Mouse (Mus musculus): ENCODE results near the gene Gng12.

The Gng12 gene

GRCm38 (mm10) chr6:66920786-66921185, 24.6 kb downstream of the Gng12 start:
- no peak for DNase-seq

GRCm38 (mm10) chr6:66921755-66922154, 25.6 kb downstream of the Gng12 start:
- no peak for DNase-seq

- DNase-seq: no peak
Observed at GRCm38 (mm10) chr6:66922501-66922900, 26.3 kb downstream of the Gng12 start.

- DNase-seq: no peak
Observed at GRCm38 (mm10) chr6:66923851-66924250, 27.7 kb downstream of the Gng12 start.

GRCm38 (mm10) chr6:66924315-66924965, 28.2 kb downstream of the Gng12 start:
- no peak for DNase-seq

DNA sequence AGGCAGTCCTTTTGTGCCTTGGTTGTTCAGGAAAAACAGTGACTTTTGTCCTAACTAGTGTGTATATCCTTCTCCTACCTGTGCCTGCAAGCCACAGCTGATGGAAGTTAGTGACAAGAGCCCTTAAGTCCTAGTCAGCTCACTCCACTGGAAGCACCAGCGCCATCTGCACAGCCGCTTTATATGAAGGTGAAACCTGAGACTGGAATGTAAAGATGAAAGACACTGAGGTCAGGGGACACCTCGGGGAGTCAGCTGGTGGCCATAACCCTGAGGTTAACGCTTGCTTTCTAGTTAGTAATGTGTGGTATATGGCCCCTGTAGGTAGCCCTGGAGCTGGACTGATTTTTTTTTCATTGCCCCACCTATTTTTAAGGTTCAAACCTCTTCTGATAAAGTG, 30.1 kb downstream of the Gng12 start:
- no peak for DNase-seq

DNA sequence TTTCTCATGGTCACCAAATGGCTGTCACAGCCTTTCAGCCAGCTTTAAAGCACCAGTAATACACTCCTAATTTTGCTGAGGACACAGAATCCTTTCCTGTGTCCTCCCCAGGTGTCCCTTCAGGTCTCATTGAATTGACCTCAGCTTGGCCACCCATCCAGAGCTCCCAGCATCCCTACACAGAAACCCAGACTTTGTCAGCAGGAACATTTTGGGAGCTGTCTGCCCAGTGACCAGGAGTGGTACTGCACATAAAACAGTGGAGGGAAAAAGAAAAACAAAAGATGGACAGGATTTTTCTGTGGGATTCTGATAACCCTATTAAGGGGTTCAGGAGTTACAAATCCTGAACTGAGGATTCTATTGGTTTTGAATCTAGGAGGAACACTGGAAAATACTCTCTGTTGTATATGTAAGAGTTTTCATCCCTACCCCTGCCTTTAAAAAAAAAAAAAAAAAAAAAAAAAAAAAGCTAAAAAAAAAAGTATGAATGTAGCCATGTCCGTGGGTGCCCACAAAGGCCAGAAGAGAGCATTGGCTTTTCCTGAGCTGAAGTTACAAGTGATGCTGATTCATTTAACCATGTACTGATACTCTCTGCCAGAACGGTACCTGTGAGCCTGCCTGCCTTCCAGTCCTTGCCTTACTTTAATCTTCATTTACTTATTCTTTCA, 32.9 kb downstream of the Gng12 start:
- DNase-seq: peak; percentile 6 to 15

DNA sequence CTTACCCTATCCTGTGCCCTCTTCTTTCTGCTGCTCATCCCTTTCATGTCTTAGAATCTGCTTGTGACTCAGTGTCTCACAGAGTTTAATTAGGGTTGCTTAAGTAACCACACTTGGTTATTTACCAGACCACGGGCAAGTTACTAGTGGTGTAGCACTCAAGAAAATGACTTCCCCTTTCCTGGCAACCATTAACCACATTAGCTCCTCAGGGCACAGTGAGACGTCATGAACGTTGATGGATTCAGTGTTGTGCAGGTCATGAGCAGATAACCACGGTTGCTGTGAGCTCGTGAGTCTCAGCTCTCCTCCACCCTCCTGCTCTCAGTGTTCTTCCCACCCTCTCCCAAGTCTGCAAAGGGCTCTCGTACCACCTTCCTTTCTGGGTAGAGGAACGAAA, 33.5 kb downstream of the Gng12 start:
- DNase-seq: no peak

DNA sequence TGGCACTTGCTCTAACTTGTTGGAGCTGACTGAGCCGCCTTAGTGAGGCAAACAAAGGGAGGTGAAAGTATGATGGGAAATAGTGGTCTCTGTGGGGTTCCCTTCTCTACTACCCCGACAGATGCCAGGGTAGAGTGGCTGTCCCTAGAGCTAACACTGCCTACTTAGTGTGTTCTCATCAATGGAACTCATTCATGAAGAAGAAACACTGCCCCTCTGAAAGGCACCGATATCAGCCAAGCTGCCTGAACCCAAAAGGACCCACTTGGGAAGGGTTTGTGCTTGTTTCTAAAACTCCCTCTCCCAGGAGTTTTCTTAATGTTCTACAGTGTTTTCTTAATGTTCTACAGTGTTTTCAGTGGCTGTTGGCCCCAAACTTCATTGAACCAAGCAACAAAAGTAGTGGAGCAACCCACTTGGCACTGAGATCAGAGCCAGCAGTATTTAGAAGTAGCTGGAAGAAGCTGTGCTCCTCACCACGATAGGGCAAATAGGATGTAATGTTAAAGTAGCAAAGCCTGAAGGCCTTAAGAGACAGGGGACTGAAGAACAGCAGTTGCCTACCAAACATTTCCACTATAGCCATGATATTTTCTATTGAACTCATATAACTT, 36.1 kb downstream of the Gng12 start:
- DNase-seq: no peak

GRCm38 (mm10) chr6:66940656-66941235, 44.5 kb downstream of the Gng12 start:
- no peak for DNase-seq

DNA sequence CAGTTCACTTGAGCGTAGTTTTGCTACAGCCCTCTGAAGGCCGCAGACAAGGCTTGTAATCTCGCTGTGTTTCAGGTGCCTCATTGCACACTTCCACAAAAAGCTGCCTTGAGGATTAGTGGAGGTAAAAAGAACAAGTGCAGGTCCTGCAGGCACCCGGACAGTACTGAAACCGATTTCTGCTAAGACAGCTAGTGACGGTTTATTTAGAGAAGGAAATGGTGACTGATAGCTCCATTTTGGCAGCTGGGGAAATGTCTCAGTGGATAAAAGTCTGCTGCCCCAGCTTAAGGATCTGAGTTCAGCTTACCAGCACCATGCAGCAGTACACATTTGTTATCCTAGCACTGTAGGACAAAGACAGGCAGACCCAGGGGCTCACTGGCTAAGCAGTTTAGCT, 45.6 kb downstream of the Gng12 start:
- no peak for DNase-seq

- no peak for DNase-seq
Observed at GRCm38 (mm10) chr6:66942826-66943225, 46.6 kb downstream of the Gng12 start.

DNA sequence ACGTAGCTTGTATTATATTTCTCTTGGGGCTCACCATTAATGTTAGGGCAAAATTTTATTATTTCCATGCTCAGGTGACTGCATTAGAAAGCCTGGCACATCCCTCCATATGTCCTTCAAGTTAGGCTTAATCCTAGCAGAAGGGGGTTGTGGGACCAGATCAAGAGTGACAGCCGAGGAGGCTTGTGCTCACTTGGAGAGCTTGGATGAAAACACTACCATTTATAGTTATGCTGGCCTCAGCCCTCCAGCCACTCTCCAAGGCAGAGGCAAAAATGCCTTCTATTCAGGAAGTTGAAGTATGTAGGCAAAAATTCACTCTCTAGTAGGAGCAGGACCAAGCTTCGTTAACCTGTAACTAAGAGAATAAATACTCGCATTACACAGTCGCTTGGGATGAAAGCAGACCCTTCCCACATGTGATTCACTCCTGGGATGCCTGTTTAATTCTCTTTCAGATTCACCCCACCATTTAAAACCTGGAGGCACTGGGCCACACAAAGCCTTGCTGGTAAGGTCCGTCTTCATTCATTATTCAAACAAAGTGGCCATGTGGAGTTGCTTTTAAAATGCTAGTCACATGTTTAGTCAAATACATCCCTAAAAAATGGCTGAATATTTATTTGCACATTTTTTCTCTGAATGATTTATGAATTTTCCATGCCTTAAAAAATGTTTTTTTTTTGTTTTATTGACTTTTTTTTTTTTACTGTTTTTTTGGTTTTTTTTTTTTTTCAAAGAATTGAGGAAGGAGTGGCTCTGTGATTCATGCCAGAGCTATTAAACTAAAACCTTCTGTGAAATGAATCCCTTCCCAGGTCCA, 47.4 kb downstream of the Gng12 start:
- DNase-seq: no peak

DNA sequence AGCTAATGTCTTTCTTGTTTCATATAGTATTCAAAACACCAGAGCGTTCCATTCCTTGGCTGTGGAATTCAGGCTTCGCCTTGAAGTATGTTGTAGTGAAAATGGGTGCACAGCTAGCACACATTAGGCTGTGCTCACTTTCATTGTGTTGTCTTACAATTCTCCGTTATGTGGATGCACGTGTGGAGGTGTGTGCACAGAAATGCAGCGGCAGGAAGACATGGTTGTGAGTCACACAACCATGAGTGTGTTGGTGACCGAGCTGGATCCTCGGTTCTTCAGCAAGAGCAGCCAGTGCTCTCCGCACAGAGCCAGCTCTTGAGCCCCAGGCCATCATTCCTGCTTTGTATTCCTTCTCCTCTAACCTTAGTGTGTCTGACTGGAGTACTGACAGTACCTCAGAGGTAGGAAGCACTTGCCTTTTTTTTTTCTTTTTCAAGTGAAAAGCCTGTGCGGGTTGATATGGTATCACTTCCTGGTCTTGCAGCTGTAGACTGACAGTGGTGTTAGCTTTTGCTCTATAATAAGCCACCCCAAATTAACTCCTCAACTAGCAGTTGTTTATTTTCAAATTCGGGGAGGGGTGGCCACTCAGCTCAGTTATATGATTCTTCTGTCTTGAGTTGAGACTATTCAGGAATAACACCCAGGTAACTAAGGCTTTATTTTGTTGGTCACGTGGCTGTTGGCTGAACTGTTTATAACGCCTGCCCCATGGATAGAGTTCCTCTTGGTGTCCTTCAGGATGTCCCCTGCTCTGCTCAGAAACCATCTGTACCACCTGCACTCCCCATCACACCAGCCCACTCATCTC, 48.2 kb downstream of the Gng12 start:
- no peak for DNase-seq

- no peak for DNase-seq
Observed at GRCm38 (mm10) chr6:66945004-66945356, 48.8 kb downstream of the Gng12 start.

GRCm38 (mm10) chr6:66948111-66948510, 51.9 kb downstream of the Gng12 start:
- DNase-seq: no peak

DNA sequence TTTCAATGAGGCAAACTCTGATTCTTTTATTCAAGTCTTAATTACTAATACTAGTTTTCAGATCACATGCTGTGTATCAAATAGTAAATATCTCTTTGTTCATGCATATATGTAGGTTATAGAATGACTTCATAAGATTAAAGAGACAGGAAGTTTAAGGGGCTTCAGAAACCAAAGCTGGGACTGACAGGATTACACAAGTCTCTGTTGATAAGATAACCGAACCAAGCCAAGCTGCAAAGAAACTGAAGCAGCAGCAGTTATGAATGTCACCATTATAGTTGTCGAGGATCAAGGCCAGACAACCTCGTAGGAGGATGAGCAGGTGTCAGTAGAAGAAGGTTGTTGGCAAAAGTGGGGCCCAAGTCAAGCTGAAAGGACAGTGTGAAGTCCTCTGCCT, 52.7 kb downstream of the Gng12 start:
- DNase-seq: no peak

DNA sequence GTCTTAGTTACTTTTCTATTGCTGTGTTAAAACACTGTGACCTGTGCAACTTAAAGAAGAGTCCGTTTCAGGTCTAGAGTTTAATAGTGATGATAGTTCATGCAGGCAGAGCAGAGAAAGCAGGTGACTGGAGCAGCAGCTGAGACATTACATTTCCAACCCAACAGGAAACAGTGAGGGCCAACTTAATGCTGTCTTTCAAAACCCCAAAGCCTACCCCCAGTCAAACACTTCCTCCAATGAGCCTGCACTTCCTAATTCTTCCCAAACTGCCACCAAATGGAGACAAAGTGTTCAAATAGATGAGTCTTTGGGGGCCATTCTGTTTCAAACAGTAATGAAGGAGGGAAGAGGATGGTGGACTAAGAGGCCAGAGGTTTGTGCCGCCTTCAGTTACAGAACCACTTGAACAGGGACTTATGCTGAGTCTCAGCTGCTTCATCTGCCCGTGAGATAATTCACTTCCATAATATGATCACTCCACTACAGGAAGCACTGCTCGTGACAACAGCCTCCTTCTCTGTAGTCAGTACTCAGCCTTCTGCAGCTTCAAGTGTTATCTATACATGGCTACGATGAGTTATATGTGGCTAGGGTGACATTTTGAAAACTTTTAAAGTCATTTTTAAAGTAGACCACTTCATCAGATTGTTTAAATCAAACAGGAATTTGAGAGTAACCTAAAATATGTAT, 55.7 kb downstream of the Gng12 start:
- DNase-seq: no peak

DNA sequence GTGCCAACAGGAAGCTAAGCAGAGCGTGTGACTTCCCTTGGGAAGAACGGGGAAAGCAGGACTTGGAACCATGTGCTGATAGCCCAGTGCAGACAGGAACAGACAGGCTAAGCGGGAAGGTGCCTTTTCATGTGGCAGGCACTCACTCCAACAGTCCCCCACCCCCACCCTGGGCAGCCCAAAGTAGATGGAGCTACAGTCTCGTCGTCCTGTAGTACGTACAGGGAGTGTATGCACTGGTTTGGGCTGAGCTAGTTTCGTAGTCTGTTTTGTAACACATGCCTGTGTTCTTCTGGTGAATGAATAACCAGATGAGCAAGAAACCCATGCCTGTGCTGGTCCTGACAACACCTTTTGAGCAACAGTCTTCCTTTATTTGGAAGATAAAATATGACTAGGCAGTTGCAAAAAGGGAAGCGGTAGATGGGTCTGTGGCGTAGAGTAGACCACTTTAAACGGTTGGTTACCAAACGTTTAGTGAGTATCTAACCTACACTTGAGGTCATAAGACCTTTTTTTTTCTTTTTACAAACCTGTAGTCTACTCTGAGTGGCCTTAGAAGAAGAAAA, 57.8 kb downstream of the Gng12 start:
- peak; percentile 13 to 20 for DNase-seq

- DNase-seq: peak; percentile 56 to 67
Observed at GRCm38 (mm10) chr6:66955089-66955657, 59.0 kb downstream of the Gng12 start.
